In genomic region chr10:116440946-116441345, GRCm38 (mm10) we compare ENCODE assay signal across 25 mouse cellular contexts. TPM values are rescaled to one million over a fixed set of nuclear protein-coding genes. Genes with fewer than 3 reads are reported as not detected.
DNase-seq lines count a peak whose midpoint lies in the region; ATAC-seq lines count a peak whose summit lies in the region.
"Had no signal": no experiment of that assay in that cellular context is flagged by ENCODE, and none has a peak within 500 bp of the region (broad histone marks: within the 10 kb centered on the region; RNA-seq: fewer than 3 reads in every experiment).

No protein-coding gene starts in this region.

- intact Hi-C loops in heart, postnatal 14 days (cut with DNase I) = no loop called here

- no peak overlapping the region for H3K4me2 ChIP-seq in embryonic facial prominence, embryonic 13.5 days
- peak overlapping the region; percentile 35; the same call in 1 of the 2 replicates for H3K4me2 ChIP-seq in heart, embryonic 12.5 days
- H3K4me2 ChIP-seq in limb, embryonic 13.5 days (replicated peaks) = peak overlapping the region; percentile 49
- peak overlapping the region; percentile 31 for H3K4me2 ChIP-seq in limb, embryonic 15.5 days
- H3K4me2 ChIP-seq: forebrain, embryonic 15.5 days; hindbrain, embryonic 12.5 days had no signal

- no peak for DNase-seq in embryonic facial prominence, embryonic 10.5 days (ENCODE audit: low spot score)
- no peak for DNase-seq in heart, postnatal 14 days
- DNase-seq in limb, embryonic 10.5 days (ENCODE audit: low spot score) = no peak
- DNase-seq in cerebellum, postnatal 10 days = no peak
- DNase-seq: adrenal gland, postnatal 10 days; adrenal gland, postnatal 36 days; cerebellum, adult 18-20 months; cerebellum, adult 9-10 months; cerebellum, postnatal 25 days; gastrocnemius, postnatal 25 days; heart, postnatal 10 days; kidney, adult 18-20 months had no signal

- no peak overlapping the region for H3K27ac ChIP-seq in embryonic facial prominence, embryonic 13.5 days
- no peak overlapping the region for H3K27ac ChIP-seq in embryonic facial prominence, embryonic 10.5 days (replicated peaks)
- no peak overlapping the region for H3K27ac ChIP-seq in heart, embryonic 12.5 days (ENCODE audit: poor library complexity, severe bottlenecking)
- peak overlapping the region; percentile 48; the same call in 1 of the 2 replicates for H3K27ac ChIP-seq in limb, embryonic 13.5 days
- H3K27ac ChIP-seq in limb, embryonic 10.5 days = no peak overlapping the region
- H3K27ac ChIP-seq in limb, embryonic 15.5 days = no peak overlapping the region
- H3K27ac ChIP-seq: forebrain, embryonic 15.5 days; hindbrain, embryonic 12.5 days; hindbrain, postnatal 0 days had no signal

- H3K4me3 ChIP-seq in embryonic facial prominence, embryonic 13.5 days = no peak overlapping the region
- no peak overlapping the region for H3K4me3 ChIP-seq in embryonic facial prominence, embryonic 10.5 days
- H3K4me3 ChIP-seq in heart, embryonic 12.5 days = no peak overlapping the region
- no peak overlapping the region for H3K4me3 ChIP-seq in limb, embryonic 13.5 days
- H3K4me3 ChIP-seq in limb, embryonic 10.5 days = no peak overlapping the region
- H3K4me3 ChIP-seq in limb, embryonic 15.5 days = peak overlapping the region; percentile 7; the same call in 1 of the 2 replicates
- H3K4me3 ChIP-seq: forebrain, embryonic 15.5 days; hindbrain, embryonic 12.5 days had no signal

- H3K9ac ChIP-seq in embryonic facial prominence, embryonic 13.5 days = no peak overlapping the region
- no peak overlapping the region for H3K9ac ChIP-seq in heart, embryonic 12.5 days
- no peak overlapping the region for H3K9ac ChIP-seq in limb, embryonic 13.5 days
- no peak overlapping the region for H3K9ac ChIP-seq in limb, embryonic 15.5 days
- H3K9ac ChIP-seq: forebrain, embryonic 15.5 days; hindbrain, embryonic 12.5 days had no signal

- ATAC-seq in embryonic facial prominence, embryonic 13.5 days (ENCODE audit: insufficient number of reproducible peaks, insufficient read depth, low FRiP score, low TSS enrichment, low read depth) = 0 out of 2 replicates have a peak, but pooled peaks have one; percentile 56
- ATAC-seq in heart, embryonic 12.5 days (ENCODE audit: insufficient number of reproducible peaks, low FRiP score) = no peak
- ATAC-seq in limb, embryonic 13.5 days (ENCODE audit: low FRiP score, low read depth) = no peak
- no peak for ATAC-seq in limb, embryonic 15.5 days (ENCODE audit: insufficient number of reproducible peaks, low FRiP score, low TSS enrichment, low read depth)
- ATAC-seq: forebrain, embryonic 15.5 days; hindbrain, postnatal 0 days; inflammation-experienced regulatory T-cells, adult 6 months; intestine, embryonic 16.5 days; Patski had no signal

- 92% methylated on average over 7 of the region's 7 CpGs for WGBS in embryonic facial prominence, embryonic 13.5 days
- WGBS in embryonic facial prominence, embryonic 10.5 days = 94% methylated on average over 7 of the region's 7 CpGs
- WGBS in heart, embryonic 12.5 days = 90% methylated on average over 7 of the region's 7 CpGs
- 91% methylated on average over 7 of the region's 7 CpGs for WGBS in limb, embryonic 13.5 days
- WGBS in limb, embryonic 10.5 days = 98% methylated on average over 7 of the region's 7 CpGs
- 93% methylated on average over 7 of the region's 7 CpGs for WGBS in limb, embryonic 15.5 days

- peaks cover 25% of the 10 kb centered on the region for H3K36me3 ChIP-seq in embryonic facial prominence, embryonic 13.5 days
- H3K36me3 ChIP-seq in embryonic facial prominence, embryonic 10.5 days (replicated peaks) = peaks cover 26% of the 10 kb centered on the region
- peaks cover 14% of the 10 kb centered on the region for H3K36me3 ChIP-seq in heart, embryonic 12.5 days
- H3K36me3 ChIP-seq in limb, embryonic 13.5 days = peaks cover 29% of the 10 kb centered on the region
- H3K36me3 ChIP-seq in limb, embryonic 10.5 days = peaks cover 25% of the 10 kb centered on the region
- H3K36me3 ChIP-seq in limb, embryonic 15.5 days = peaks cover 14% of the 10 kb centered on the region
- H3K36me3 ChIP-seq: G1E had no signal

- peaks cover 11% of the 10 kb centered on the region for H3K9me3 ChIP-seq in embryonic facial prominence, embryonic 13.5 days
- peaks cover 11% of the 10 kb centered on the region for H3K9me3 ChIP-seq in embryonic facial prominence, embryonic 10.5 days
- H3K9me3 ChIP-seq in heart, embryonic 12.5 days (replicated peaks) = peaks cover 21% of the 10 kb centered on the region
- H3K9me3 ChIP-seq in limb, embryonic 13.5 days = peaks cover 10% of the 10 kb centered on the region
- H3K9me3 ChIP-seq in limb, embryonic 10.5 days (replicated peaks) = no peaks in the 10 kb centered on the region
- 0 out of 2 replicates have a peak, but pooled peaks cover 5% of the 10 kb centered on the region for H3K9me3 ChIP-seq in limb, embryonic 15.5 days
- H3K9me3 ChIP-seq: forebrain, embryonic 15.5 days had no signal

- H3K4me1 ChIP-seq in embryonic facial prominence, embryonic 13.5 days = peaks cover 7% of the 10 kb centered on the region; the same call in 1 of the 2 replicates
- H3K4me1 ChIP-seq in embryonic facial prominence, embryonic 10.5 days = no peaks in the 10 kb centered on the region
- H3K4me1 ChIP-seq in heart, embryonic 12.5 days (replicated peaks) = 0 out of 2 replicates have a peak, but pooled peaks cover 2% of the 10 kb centered on the region
- H3K4me1 ChIP-seq in limb, embryonic 13.5 days = peaks cover 22% of the 10 kb centered on the region
- peaks cover 3% of the 10 kb centered on the region; the same call in 1 of the 2 replicates for H3K4me1 ChIP-seq in limb, embryonic 10.5 days
- H3K4me1 ChIP-seq in limb, embryonic 15.5 days = 0 out of 2 replicates have a peak, but pooled peaks cover 3% of the 10 kb centered on the region
- H3K4me1 ChIP-seq: forebrain, embryonic 15.5 days; hindbrain, embryonic 12.5 days had no signal

- H3K27me3 ChIP-seq in embryonic facial prominence, embryonic 13.5 days = no peaks in the 10 kb centered on the region
- H3K27me3 ChIP-seq in embryonic facial prominence, embryonic 10.5 days (replicated peaks; ENCODE audit: low read depth, poor library complexity, severe bottlenecking) = no peaks in the 10 kb centered on the region
- no peaks in the 10 kb centered on the region for H3K27me3 ChIP-seq in heart, embryonic 12.5 days (replicated peaks)
- H3K27me3 ChIP-seq in limb, embryonic 13.5 days = no peaks in the 10 kb centered on the region
- H3K27me3 ChIP-seq in limb, embryonic 10.5 days (ENCODE audit: low read depth, poor library complexity, severe bottlenecking) = no peaks in the 10 kb centered on the region
- H3K27me3 ChIP-seq in limb, embryonic 15.5 days = no peaks in the 10 kb centered on the region
- H3K27me3 ChIP-seq: CH12.LX; forebrain, embryonic 15.5 days; hindbrain, embryonic 12.5 days; Patski had no signal

RNA-seq across cellular contexts. Expression of gene Kcnmb4, which starts 32.7 kb away (rescaled TPM):
- 14.7 and 16.8 TPM in 2 replicates for polyA plus RNA-seq in embryonic facial prominence, embryonic 13.5 days (2015; fragmentation: Nextera tagmentation; extraction: Ambion mirVana)
- polyA plus RNA-seq in embryonic facial prominence, embryonic 10.5 days (2016; fragmentation: Nextera tagmentation; extraction: Ambion mirVana) = 7.0 and 10.6 TPM in 2 replicates
- 6.3 and 7.5 TPM in 2 replicates for polyA plus RNA-seq in heart, embryonic 12.5 days (2016; fragmentation: Nextera tagmentation; extraction: Ambion mirVana)
- total RNA-seq in heart, postnatal 14 days (2021) = 1 to 10 TPM in 1 of 2 experiments, under 1 TPM in 1; 0.69 to 1.1 TPM
- polyA plus RNA-seq in limb, embryonic 13.5 days (2015; fragmentation: Nextera tagmentation; extraction: Ambion mirVana) = 23.5 and 27.0 TPM in 2 replicates
- 8.5 and 13.4 TPM in 2 replicates for polyA plus RNA-seq in limb, embryonic 10.5 days (2016; fragmentation: Nextera tagmentation; extraction: Ambion mirVana)
- 9.4 and 10.5 TPM in 2 replicates for polyA plus RNA-seq in limb, embryonic 15.5 days (2015; fragmentation: Nextera tagmentation; extraction: Ambion mirVana)
- total RNA-seq: hematopoietic stem cell, adult 5-6 weeks had no signal
- polyA plus RNA-seq: G1E had no signal
